Mouse (Mus musculus) inflammation-experienced regulatory T-cells, adult 6 months (primary cell): Measurements from ENCODE around the gene Loxl1. TPM values are rescaled to one million over a fixed set of nuclear protein-coding genes. Genes with fewer than 3 reads are reported as not detected.

Experiments used
- ATAC-seq: one replicate; pipeline ENCODE4 v1.8.0; 2017
- polyA plus RNA-seq, 3 experiments: library from polyadenylated mRNA; unstranded; fragments of 100-300 nt; shearing (Covaris generic); gene quantifications; one replicate each; pipeline ENCODE4 v1.2.1; 2017

The Loxl1 gene
- polyA plus RNA-seq, 3 experiments from 2014 or later, result not detected

- ATAC-seq, result no peak
Observed at GRCm38 (mm10) chr9:58248746-58249413, 64.1 kb downstream of the Loxl1 start.

DNA sequence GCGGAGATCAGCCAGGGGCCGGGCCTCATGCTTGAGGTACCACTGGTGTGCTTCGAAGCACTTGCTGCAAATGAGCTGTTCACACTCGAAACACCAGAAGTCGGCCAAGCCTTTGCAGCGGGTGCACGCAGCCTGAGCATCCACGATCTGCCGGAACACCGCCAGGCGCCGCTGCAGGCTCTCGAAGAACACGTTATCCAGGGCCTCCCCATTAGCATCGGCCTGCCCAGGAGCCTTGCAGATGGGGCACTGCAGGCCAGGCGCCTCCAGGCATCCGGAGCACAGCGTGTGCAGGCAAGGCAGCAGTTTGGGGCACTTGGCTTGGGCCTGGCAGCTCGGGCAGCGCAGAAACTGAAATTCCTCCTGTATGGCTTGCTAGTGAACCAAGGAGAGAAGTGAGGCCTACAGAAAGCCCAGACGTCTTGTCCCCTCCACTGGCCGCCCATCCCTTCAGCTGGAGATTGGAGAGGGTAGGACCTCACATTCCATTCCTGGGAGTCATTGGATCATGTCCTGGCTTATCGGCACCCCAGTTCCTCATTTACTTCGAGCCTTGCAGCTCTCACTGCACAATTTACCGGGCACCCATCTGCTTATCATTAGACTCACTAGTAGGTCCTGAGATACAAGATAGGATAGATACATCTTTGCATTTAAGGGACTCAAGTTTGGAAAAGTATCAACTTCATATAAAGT is 65.8 kb downstream of the Loxl1 start:
- ATAC-seq, result peak; percentile 71

DNA sequence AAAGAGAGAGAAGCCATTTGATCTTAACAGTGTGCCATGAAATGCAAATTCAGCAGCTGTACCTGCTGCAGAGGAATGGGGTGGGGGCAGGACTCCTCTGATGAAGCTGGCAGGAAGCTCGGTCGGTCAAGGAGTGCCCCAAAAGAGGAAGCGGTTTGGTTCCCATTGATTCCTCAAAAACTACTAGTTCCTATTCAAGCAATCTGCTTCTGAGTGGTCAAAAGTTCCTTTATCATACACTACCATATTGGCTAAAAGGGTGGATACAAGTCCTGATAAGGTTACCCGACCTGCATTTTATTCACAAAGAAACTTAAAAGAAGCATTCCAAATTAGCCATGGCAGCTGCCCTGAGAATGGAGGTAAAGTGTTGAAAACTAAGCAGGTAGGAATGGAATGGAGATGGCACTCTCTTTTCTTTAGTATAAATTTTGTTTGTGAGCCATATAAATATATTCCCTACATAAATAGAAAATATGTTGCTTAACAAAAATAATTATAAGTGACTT is 66.8 kb downstream of the Loxl1 start:
- no peak for ATAC-seq

- ATAC-seq, result no peak
Observed at GRCm38 (mm10) chr9:58243696-58244095, 69.3 kb downstream of the Loxl1 start.

GRCm38 (mm10) chr9:58242696-58243095 is 70.3 kb downstream of the Loxl1 start:
- ATAC-seq, result no peak

DNA sequence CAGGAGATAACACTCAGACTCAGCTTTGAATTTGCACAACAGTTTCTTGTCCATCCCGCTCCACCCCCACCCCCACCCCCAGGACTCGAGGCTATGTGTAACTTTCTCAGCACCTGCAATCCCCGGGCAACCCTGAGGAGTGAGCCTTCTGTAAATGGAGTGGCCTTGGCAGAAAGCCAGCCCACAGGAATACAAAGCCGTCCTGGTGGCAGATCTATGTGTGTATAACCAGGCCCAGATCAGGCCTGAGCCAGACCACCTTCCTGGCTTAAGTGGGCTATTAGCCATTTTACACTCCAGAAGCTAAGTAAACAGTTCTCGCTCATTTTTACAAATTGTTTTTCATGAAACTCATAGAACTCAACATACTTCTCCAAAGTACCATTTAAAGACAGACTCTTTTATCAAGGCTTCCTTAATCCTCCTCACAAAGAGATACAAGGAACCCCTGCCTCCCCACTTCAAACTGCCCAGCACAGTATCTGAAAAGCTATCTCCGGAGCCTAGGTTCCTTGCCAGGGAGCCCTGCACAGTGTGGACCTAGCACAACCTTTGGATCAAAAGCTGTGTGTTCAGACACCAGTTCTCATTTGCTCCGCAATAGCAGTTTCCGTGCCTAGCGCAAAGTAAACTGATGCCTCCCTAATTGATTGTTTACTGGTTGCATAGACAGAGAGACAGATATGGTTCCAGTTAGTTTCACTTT is 71.1 kb downstream of the Loxl1 start:
- ATAC-seq, result no peak

Other genes with a start within 250 kb of the Loxl1 start
- gene Stra6, start 249.4 kb downstream of the Loxl1 start, polyA plus RNA-seq, result 1 to 10 TPM in 2 of 3 experiments, not detected in 1; 4.0 to 5.3 TPM
- gene Ccdc33, start 194.4 kb downstream of the Loxl1 start, polyA plus RNA-seq, result not detected
- gene Islr, start 108.9 kb downstream of the Loxl1 start, polyA plus RNA-seq, result 1 to 10 TPM in 1 of 3 experiments, under 1 TPM in 1, not detected in 1; 0.84 to 1.5 TPM
- gene Islr2, start 108.9 kb downstream of the Loxl1 start, polyA plus RNA-seq, result not detected
- gene Pml, start 63.4 kb downstream of the Loxl1 start, polyA plus RNA-seq, result 10 to 100 TPM; 40.6 to 53.9 (median 40.9) TPM
- gene Stoml1, start 60.0 kb downstream of the Loxl1 start, polyA plus RNA-seq, result 10 to 100 TPM; 11.9 to 42.4 (median 32.1) TPM
- gene Tbc1d21, start 57.3 kb upstream of the Loxl1 start, polyA plus RNA-seq, result not detected
- not detected for gene Insyn1, start 175.4 kb upstream of the Loxl1 start, polyA plus RNA-seq
- not detected for gene Cd276, start 242.3 kb upstream of the Loxl1 start, polyA plus RNA-seq